Mouse (Mus musculus) neural tube, embryonic 12.5 days (tissue): ENCODE data around the gene Hoxa13. TPM values are rescaled to one million over a fixed set of nuclear protein-coding genes. Genes with fewer than 3 reads are reported as not detected.

Experiments
- microRNA counts: library from miRNA; unstranded; fragments of <30 nt; microRNA quantifications from one replicate; lab custom pipeline; 2017
- microRNA-seq: library from miRNA; unstranded; fragments of <30 nt; microRNA quantifications from one replicate; pipeline ENCODE4, GENCODE M21; 2017
- polyA plus RNA-seq: library from polyadenylated mRNA; unstranded; fragments of >200 nt; fragmentation: Nextera tagmentation; extraction: Ambion mirVana; gene quantifications from 2 replicates; pipeline ENCODE4 v1.2.1, GENCODE M21; 2016

Hoxa13 gene
- polyA plus RNA-seq, 1 experiment from 2014 or later: 0.10 TPM

MicroRNA genes within 50 kb of the gene (microRNA counts, 519-probe panel; counts per million panel counts)
- microRNA mmu-miR-196b (lab: Ali Mortazavi, UCI): 6,429 counts per million, percentile 92 among the panel's probes with 10 or more counts

Small RNAs within 50 kb of the gene (microRNA-seq; reads per million reads assigned to microRNA genes)
- 11,466 reads per million, percentile 96 among the genes with 10 or more reads in this experiment for gene Mir196b

Other genes with a start within 250 kb of the Hoxa13 start
- gene Skap2, start 248.3 kb downstream of the Hoxa13 start, polyA plus RNA-seq: 57.3 and 60.8 TPM in 2 replicates
- 4.7 and 5.0 TPM in 2 replicates for gene Hoxa1, start 102.6 kb downstream of the Hoxa13 start, polyA plus RNA-seq
- gene Hoxa2, start 96.0 kb downstream of the Hoxa13 start, polyA plus RNA-seq: 25.6 and 34.2 TPM in 2 replicates
- 6.4 and 7.0 TPM in 2 replicates for gene 5730596B20Rik, start 83.4 kb downstream of the Hoxa13 start, polyA plus RNA-seq
- gene Hoxa4, start 69.1 kb downstream of the Hoxa13 start, polyA plus RNA-seq: 7.1 and 9.7 TPM in 2 replicates
- 72.6 and 76.1 TPM in 2 replicates for gene Hoxa5, start 56.3 kb downstream of the Hoxa13 start, polyA plus RNA-seq
- gene Hoxa6, start 52.2 kb downstream of the Hoxa13 start, polyA plus RNA-seq: 34.7 and 34.9 TPM in 2 replicates
- gene Hoxa3, start 47.5 kb downstream of the Hoxa13 start, polyA plus RNA-seq: 21.1 and 25.1 TPM in 2 replicates
- not detected in 2 replicates for gene Gm28308, start 47.5 kb downstream of the Hoxa13 start, polyA plus RNA-seq
- gene Hoxa7, start 39.0 kb downstream of the Hoxa13 start, polyA plus RNA-seq: 81.2 and 102 TPM in 2 replicates
- 124 and 131 TPM in 2 replicates for gene Hoxa9, start 29.8 kb downstream of the Hoxa13 start, polyA plus RNA-seq
- 108 and 119 TPM in 2 replicates for gene Hoxa10, start 20.0 kb downstream of the Hoxa13 start, polyA plus RNA-seq
- gene Hoxa11, start 15.1 kb downstream of the Hoxa13 start, polyA plus RNA-seq: 10.8 and 13.4 TPM in 2 replicates
- gene Evx1, start 52.6 kb upstream of the Hoxa13 start, polyA plus RNA-seq: 4.1 and 4.5 TPM in 2 replicates